Mouse (Mus musculus): ENCODE measurements around the gene Sh3bgrl.

Gene Sh3bgrl

DNA sequence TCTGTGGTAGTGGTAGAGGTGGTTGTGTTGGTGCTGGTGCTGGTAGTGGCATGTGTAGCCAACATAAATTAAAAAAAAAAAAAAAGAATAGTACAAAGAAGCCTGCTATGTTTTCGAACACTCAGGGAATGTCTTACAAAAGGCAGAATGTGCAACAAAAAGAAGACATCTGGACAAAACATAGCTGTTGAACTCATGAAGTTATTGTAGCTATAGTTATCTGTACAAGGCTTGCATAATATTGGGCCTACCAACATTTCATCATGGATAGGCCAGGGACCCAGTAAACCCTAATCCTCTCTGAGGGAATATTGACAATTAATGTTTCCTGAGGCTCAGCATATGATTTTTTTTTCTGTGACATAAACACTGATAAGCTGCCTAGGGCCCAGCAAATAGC is 37.3 kb downstream of the Sh3bgrl start:
- ATAC-seq (ENCODE audit: low TSS enrichment) = no peak

- ATAC-seq (ENCODE audit: low TSS enrichment) = no peak
These were observed 38.3 kb downstream of the Sh3bgrl start for GRCm38 (mm10) chrX:109133500-109133899.

- ATAC-seq (ENCODE audit: low TSS enrichment) = no peak
These were observed 41.1 kb downstream of the Sh3bgrl start for GRCm38 (mm10) chrX:109136306-109136705.

DNA sequence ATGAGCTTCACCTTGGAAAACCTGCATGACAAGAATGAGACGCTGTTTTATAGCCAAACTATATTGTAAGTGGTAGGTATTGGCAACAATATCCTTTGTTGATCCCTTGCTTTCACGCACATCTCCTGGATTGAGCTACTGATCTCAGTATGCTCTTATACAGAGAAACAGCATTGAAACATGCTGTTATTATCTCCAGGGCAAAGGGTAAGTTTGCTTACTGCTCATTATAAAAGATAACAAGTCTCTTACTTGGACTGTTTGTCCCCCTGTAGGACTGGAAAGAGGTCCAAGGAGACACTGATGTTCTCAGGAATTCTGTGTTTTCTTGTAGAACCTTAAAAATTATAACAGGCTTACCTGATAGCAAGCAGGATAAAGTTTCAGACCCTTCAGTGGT is 41.7 kb downstream of the Sh3bgrl start:
- ATAC-seq (ENCODE audit: low TSS enrichment) = no peak

DNA sequence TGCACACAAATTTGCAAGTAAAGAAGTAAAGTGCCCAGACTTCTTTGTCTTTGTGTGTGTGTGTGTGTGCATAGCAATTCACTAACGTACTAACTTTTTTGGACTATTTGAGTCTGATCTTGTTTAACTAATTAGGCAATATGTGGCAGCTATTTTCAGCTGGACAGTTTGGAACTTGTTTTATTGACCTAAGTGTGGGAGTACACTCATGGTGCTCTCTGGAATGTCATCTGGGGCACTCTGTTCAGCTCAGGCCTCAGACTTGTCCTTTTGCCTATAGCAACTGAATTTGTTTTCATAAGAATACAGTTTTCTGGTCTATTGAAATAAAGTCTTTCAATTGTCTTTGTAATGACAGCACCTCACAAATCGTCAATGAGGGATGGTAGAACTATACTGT is 42.1 kb downstream of the Sh3bgrl start:
- ATAC-seq (ENCODE audit: low TSS enrichment) = no peak

DNA sequence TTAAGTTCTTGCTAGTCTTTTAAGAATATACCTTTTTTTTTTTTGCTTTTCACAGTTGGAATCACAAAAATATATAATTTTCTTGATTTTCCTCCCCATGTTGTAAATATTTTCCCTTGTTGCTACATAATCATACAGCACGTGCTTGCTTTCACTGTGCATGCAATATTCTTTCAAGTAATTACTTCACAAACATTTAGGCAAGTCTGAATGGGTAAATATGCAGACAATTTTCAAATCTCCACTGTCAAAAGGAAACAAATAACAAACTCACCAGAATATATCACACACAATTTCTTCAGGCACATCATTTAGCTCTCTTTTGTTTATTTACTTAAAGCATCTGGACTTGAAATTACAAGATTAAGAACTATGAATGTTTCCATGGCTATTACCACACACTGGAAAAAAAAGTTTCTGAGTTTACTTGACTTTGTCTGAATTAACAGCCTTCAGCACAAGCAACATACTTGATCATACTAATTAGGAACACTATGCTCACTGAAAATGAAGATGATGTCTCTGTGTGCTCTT is 46.2 kb downstream of the Sh3bgrl start:
- no peak for ATAC-seq (ENCODE audit: low TSS enrichment)

DNA sequence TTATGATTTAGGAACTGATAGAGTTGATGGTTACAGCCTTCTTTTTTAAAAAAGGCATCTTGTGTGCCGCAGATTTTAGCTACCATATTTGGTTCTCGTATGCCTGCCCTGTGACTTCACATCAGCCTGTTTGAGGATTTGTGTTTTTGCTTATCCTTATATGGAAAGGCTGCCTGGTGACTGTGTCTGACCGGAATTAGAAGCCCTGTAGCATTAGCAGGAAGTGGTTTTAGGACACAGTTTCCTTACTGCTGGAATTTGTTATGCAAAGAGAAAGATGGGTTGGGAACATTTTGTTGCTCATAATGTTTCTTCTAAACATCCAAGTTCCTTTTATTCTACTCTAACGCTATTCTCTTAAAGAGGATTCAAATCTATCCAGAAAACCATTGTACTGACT is 47.1 kb downstream of the Sh3bgrl start:
- no peak for ATAC-seq (ENCODE audit: low TSS enrichment)

GRCm38 (mm10) chrX:109145779-109146178 is 50.6 kb downstream of the Sh3bgrl start:
- ATAC-seq (ENCODE audit: low TSS enrichment) = no peak

DNA sequence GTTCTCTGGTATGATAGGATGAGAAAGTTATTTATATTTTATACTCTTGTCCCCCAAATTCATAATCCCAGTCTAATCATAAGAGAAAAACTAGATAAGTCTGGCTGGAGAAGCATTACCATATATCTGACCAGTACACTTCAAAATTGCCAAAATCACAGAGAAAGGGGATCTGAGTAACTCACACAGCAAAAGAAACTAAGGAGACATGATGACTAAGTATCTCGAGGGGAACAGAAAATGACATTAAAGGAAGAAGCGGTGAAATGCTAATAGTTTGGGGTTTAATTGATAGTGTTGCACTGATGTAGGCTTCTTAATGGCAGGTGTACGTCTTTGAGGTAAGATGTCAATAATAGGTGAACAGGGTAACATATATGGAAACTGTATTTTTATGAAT is 51.9 kb downstream of the Sh3bgrl start:
- ATAC-seq (ENCODE audit: low TSS enrichment) = no peak

DNA sequence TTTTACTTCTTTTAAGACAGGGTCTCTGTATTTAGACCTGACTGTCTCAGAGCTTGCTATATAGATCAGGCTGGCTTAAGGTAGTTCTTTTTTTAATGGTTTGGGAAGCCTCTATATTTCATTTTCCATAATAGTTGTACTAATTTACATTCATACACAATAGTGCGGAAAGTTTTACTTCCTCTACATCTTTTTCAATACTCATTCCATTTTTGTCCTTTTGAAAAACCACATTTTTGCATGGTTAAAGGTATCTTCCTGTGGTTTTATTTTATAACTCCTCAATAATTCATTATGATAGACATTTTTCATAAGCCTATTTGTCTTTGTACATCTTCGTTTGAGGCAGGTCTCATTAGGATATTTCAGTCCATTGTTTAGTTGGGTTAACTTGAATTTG is 56.1 kb downstream of the Sh3bgrl start:
- ATAC-seq (ENCODE audit: low TSS enrichment) = no peak

GRCm38 (mm10) chrX:109160326-109160725 is 65.2 kb downstream of the Sh3bgrl start:
- no peak for ATAC-seq (ENCODE audit: low TSS enrichment)

DNA sequence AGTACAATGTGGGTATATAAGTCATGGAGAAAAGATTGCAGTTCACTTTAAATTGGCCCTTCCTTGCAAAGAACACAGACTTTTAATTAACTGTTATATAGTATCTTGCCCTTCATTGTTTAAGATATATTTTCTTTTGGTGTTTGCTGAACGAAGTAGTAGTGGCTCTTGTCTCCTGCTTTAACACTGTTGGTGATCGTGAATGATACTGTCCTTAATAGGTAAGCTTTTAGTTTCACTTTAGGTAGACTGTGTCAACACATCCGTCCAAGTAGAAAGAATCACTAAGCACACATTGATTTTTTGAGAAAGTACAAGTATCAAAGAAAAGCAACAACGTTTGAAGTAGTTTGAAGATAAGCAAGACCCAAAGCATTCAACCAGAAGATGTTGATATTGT is 65.7 kb downstream of the Sh3bgrl start:
- no peak for ATAC-seq (ENCODE audit: low TSS enrichment)

GRCm38 (mm10) chrX:109175038-109175437 is 79.9 kb downstream of the Sh3bgrl start:
- no peak for ATAC-seq (ENCODE audit: low TSS enrichment)

- ATAC-seq (ENCODE audit: low TSS enrichment) = no peak
These were observed 80.3 kb downstream of the Sh3bgrl start for GRCm38 (mm10) chrX:109175470-109175869.

DNA sequence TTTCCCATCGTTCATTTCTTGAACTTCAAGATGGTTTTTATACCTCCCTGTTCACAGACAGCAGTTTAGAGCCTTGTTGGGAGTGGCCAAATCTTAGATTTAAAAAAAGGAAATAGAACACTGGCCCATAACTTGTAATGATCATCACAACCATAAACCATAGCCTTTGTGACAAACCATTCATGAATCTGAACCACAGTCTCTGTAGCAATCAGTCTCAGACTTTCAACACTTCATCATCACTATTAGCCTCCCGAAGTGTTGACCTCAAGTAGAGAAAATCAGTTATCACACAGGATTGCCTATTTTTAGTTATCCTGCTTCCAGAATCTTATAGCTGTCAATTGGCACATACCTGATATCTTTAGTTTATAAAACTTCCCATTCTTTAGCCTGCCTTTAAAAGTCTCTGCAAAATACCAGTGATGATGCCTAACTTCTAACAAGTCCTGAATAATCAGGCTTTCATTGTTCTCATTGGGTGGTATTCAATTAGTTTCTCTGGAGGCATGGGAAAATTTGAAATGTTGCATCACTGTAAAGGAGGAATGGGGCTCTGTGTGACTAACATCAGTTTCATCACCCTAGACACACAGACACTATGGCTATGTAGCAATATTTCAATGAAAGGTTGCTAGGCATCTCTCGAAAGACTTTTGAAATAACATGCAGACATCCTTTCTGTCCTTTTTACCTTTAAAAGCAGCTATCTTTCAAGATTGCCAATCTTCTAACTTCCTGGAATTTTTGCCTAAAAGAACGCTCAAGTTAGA is 89.7 kb downstream of the Sh3bgrl start:
- no peak for ATAC-seq (ENCODE audit: low TSS enrichment)

DNA sequence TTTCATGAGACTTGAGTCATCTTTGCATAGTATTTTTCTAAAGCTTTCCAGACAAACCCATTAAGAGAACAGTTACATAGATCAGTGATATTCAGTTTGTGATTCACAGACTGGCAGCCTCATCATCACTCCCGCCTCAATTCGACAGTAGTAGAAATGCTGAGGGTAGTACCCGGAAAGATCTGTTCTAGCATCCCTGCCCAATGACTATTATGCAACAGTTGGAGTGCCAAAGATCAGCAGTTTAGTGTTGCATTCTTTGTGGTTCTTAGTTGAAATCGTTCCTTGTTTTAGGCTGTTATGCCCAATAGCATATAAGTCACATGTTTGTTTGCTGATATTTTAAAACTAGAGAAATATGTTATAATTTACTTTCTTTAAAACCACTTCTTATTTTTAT is 94.4 kb downstream of the Sh3bgrl start:
- no peak for ATAC-seq (ENCODE audit: low TSS enrichment)

DNA sequence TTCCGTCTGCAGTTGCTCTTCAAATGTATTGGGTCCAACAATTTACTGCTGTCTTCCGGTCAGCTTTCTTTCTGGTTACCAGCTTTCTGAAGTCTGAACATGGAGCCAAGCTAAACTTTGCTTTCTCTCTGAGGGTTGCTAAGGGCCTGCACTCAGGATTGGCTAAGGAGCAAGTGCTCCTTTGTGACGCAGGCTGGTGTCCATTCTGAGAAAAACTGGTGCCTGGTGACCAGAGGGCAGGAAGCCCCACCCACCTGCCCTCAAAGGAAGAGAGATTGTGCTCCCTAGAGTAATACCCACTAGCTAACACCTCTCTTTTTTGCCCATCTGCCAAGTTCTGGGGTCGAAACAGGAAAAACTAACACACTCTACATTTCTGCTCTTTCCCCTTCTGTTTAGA is 95.8 kb downstream of the Sh3bgrl start:
- ATAC-seq (ENCODE audit: low TSS enrichment) = no peak

GRCm38 (mm10) chrX:109191436-109191835 is 96.3 kb downstream of the Sh3bgrl start:
- no peak for ATAC-seq (ENCODE audit: low TSS enrichment)

- ATAC-seq (ENCODE audit: low TSS enrichment) = no peak
These were observed 101.3 kb downstream of the Sh3bgrl start, which contains the start of gene Gm6377 for GRCm38 (mm10) chrX:109196468-109196867. Gm6377 (plus strand) TSS chrX:109196756.

GRCm38 (mm10) chrX:109207843-109208242 is 112.7 kb downstream of the Sh3bgrl start:
- ATAC-seq (ENCODE audit: low TSS enrichment) = no peak

- no peak for ATAC-seq (ENCODE audit: low TSS enrichment)
These were observed 133.6 kb downstream of the Sh3bgrl start for GRCm38 (mm10) chrX:109228720-109229119.

GRCm38 (mm10) chrX:109235383-109236036 is 140.3 kb downstream of the Sh3bgrl start:
- no peak for ATAC-seq (ENCODE audit: low TSS enrichment)

DNA sequence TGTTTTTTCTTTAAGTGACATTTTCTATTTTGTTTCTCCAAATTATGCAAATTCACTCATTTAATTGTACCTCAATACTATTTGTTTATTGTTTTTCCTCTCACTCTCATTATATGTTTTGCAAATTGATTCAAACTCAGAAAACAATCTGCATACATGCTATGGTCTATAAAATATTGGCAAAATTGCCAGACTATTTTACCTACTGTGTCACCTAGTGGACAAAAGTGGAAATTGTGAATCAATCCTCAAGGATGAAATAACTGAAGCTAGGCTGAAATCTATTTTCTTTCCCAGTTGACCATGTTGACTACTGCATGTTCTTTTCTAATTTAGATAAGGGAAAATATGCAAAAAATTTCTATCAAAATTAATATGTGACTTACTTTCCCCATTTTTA is 143.0 kb downstream of the Sh3bgrl start:
- no peak for ATAC-seq (ENCODE audit: low TSS enrichment)

Measured in frontal cortex, adult (tissue).